Mouse (Mus musculus) T-cell, adult 2 months (primary cell): Measurements from ENCODE around the gene Als2cr12.
"Not testable (repeated sequence)": the region's sequence is repeated elsewhere in the genome, so short reads cannot be mapped to it uniquely, and the experiment has no call there.

Experiments used
- DNase-seq: peaks from one replicate; pipeline ENCODE4 v3.0.0; 2022; ENCODE audit warnings: low spot score

The Als2cr12 gene

DNA sequence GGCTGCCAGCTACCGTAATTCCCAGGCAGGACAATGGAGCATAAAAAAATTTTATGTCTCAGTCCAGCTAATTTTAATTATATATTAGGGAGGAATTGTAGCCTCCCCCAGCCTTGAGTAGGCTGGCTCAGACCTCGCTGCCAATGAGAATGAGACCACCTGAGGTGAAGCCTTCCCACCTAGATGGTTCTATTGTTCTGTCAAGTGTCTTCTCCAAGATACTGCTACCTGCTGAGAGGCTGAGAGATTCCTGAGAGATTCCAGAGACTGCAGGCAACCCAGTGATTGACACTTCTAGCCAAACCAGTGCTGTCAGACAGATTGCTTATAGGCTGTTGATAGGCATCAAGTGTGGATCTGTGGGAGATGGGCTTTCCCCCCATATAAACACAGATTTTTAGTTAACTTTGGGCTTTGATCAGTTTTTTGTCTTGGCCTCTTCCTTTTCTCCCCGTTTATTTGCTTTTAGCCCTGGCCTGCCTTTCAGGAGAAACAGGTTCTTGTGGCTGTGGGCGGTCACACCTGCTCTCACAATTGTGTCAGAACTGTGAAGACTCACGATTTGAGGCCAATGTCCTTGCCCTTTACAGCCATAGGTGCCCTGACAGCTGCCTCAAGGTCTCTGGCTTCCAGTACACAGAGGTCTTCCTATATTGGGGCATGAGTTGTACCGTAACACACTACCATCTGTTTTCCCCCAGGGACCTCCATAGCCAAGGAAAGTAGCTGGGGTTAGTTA lies 5.6 kb downstream of the Als2cr12 start:
- DNase-seq = no peak

DNA sequence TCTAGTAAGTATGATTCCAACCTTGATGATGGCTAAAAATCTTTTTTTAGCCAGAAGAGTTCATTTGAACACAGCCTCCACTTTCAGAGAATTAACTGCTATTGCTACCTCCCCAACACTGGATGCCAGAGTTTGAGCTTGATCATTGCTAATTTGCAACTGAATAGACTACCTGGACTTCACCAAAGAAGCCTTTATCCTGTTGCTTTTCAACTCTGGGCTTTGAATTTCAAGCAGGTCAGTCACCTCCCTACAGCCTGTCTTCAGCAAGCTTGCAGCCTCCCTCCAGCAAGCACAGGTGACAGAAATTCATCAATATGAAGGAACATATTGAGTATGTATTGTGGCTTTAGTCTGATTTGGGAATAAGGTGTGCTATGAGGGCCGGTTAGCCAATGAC lies 6.4 kb downstream of the Als2cr12 start:
- no peak for DNase-seq

DNA sequence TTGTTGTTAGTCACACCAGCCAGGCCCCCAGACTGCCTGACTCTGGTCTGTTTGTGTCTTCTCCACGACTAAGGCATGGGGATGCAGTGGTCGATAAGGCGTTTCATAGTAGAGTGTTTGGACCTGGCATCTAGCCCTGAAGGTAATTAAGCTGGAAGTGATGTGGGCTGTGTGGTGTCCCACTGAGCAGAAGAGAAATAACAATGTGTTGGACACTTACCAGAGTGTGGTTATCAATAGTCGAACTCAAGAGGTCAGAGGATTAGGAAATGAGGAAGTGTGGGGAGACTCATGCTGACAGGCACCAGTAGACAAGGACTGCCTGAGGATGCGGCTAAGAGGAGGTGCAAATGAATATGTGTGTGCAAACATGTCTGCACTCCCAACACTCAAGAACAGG lies 17.4 kb downstream of the Als2cr12 start:
- not testable (repeated sequence) for DNase-seq

DNA sequence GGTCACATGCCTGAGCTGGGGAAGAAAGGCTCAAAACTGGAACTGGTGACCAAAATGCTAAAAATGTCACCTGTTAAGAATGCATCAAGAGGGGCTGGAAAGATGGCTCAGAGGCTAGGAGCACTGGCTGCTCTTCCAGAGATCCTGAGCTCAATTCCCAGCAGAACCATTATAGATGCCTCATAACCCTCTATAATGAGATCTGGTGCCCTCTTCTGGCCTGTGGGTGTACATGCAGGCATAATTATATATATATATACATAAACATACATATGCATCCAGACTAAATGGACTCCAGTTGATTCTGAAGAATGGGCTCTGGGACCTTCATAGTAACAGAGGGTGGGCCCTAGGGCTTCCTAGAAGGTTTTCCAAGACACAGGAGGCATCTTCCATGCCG lies 18.2 kb downstream of the Als2cr12 start:
- DNase-seq = peak; percentile 47

DNA sequence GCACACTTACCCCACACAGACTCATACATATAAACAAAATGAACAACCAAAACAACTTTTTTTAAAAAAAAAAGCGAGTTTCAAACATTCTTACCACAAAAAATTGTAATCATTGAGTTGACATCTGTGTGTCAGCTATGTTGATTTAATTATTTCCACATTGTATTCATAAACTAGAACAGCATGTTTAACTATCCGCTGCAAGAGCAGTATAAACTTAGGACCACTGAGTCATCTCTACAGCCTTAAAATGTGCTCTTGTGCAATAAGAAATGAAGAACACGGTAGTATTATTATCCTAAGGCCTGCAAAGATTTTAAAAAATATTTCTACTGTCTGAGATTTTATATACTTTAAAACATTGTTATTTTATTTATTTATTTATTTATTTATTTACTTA lies 20.8 kb downstream of the Als2cr12 start:
- DNase-seq = no peak

DNA sequence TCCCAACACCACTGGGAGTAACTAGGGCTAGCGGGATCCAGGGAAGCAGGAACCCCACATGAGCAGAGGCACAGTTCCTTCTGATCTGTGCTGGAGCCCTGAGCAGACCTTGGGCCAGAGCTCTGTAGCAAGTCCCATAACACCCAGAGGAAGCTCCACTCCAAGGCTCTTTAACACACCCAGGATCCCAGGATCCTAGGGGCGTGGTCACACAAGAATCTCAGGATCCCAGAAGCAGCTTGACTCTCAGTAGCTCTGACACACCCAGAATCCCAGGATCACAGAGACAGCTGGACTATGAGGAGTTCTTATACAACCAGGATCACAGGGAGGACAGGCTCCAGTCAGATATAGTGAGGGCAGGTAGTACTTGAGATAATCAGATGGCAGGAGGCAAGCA lies 23.7 kb downstream of the Als2cr12 start:
- no peak for DNase-seq

DNA sequence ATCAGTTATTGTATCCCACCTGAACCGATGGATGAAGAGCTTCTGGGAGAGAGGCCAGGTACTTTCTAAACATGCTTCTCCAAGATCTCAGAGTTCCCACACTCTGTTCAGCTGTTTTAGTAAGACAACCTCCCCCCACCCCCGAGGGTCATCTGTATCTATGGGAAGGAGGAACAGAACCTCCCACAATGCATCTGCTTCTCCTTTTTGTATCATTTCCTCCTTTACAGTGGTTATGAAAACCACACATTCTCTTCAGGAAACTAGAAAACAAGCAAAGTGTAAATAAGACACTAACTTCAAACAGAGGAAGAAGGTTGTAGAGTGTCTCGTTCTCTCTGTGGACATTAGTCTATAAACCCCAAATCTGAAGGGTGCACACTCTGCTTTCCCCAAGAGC lies 26.2 kb downstream of the Als2cr12 start:
- not testable (repeated sequence) for DNase-seq

DNA sequence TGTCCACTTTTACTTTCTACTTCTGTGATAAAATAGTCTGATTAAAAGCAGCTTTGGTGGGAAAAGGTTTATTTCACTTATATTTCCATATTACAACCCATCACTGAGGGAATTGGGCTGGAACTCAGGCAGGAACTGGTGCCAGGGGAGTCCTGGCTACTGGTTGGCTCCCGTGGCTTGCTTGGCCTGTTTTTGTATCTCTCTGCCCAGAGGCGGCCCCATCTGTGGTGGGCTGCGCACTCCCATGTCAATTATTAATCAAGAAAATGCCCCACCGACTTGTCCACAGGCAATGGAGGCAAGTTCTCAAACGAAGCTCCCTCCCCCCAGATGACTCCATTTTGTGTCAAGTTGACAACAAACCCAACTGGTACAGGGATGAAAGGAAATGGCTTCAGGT lies 27.6 kb downstream of the Als2cr12 start:
- no peak for DNase-seq

DNA sequence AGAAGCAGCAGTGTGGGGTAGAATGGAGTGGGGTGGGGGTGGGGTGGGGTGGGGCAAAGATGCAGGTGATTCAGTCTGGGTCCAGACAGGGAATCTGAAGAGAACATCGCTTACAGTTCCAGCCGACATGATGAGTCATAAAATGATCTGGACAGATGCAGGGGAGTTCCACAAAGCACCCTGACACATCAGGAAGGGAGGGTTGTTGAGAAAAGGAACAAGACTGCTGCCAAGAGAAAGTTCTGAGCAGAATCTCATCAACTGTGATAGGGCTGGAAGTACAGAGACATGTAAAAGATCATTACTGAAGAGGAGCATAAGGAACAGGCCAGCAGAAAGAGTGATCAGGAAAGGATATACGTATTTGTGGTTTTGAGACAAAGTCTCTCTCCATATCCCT lies 32.4 kb downstream of the Als2cr12 start:
- DNase-seq = not testable (repeated sequence)

DNA sequence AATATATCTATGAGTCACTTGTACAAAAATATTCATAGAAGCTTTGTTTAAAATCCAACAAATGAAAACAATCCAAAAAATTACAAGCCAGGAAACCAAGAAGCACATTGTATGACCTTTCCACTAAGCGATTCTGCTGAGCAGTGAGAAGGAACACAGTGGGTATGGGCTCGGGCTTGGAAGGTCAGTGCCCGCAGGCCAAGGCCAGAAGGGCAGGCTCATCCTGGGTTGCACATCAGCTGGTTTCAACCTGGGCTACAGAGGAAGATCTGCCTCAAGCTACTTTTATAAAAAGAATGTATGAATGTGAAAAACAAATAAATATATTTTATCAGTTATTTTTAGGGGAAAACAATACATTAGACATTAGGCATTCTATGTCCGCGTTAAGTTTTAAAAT lies 33.1 kb downstream of the Als2cr12 start:
- not testable (repeated sequence) for DNase-seq

DNA sequence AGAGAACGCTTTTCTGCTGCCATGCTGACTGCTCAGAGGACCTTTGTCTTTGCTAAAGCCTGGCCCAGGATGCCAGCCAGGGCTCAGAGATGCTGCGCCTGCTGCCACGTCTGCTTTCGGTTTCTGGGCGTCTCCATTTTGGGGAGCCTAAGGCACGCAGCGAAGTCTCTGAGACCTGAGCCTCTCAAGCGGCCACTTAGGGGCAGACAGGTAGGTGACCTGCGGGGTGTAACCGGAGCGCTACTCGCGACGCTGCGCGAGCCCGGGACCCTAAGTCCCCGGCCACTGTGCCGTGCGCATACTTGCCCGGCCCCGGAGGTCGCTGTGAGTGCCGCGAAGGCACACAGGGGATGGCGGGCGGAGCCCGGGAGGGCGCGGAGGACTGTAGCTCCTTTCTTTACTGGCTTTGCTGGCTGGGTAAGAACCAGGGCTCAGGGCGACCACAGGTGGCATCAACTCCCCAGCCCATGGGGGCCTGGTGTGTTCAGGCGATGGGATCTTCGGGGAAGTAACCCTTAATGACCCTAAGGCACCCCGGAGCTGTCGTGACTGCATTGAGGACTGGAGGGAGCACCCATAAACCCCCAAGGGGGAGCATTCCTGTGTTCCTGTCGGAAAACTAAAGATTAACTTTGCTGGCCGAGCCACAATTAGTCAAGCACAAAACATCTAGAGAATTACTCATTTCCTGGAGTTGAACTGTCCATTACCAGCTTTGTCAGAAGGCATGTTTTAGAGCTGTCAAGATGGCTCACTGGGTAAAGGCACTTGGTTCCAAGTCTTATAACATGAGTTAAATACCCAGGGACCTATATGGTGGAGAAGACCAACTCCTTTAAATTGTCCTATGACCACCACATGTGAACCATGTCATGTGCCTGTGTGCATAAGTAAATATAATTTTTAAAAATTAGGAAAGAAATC lies 43.0 kb downstream of the Als2cr12 start:
- peak; percentile 76 for DNase-seq

DNA sequence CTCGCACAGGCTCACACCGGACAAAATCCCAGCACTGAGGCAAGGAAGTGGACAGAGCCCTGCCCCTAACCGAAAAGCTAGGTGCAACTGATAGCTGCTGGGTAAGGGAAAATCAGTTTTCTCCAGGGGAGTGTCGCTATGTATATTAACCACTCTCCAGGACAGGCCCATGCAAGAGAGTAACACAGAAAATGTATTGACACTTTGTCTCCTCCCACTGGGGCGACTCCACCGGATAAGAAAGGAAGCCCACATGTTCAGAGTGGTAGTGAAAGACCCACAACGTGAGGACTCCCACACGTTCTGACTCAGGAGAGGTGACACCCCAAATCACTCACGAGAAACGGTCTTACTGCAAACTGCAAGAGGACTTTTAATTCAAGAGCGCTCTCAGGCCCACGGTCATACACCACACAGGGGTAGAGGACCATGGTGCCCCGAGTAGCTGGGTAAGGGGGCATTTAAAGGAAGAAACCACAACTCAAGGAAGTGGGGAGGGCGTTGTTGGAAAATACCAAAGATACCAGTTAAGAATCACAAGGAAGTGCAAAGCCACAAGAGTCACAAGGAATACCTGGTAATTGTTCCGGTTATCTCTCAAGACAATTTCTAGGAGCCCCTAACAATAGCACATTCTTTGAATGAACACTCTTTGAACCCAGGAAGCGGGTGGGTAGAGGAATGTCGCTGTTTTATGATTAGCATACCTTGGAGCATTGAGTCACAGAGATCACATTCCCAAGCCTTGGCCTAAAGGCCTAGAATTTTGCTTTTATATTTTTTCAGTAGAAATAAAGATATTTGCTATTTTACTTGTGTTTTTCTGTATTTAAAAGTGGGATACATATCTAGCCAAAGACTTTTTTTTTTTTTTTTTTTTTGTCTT lies 44.0 kb downstream of the Als2cr12 start:
- DNase-seq = peak; percentile 53

DNA sequence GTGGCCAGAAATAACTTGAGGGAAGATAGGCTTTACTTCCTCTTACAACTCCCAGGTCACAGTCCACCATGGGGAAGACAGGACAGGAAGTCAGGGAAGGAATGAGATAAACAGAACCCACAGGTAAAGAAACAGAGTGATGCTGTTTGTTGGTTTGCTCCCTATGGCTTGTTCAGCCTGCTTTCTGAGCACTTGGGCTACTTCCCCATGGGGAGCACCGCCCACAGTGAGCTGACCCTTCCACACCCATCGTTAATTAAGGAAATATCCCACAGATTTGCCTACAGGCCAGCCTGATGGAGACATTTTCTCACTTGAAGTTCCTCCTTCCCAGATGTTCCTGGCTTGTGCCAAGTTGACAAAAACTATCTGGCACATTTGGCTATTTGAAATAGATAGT lies 66.9 kb downstream of the Als2cr12 start:
- not testable (repeated sequence) for DNase-seq

DNA sequence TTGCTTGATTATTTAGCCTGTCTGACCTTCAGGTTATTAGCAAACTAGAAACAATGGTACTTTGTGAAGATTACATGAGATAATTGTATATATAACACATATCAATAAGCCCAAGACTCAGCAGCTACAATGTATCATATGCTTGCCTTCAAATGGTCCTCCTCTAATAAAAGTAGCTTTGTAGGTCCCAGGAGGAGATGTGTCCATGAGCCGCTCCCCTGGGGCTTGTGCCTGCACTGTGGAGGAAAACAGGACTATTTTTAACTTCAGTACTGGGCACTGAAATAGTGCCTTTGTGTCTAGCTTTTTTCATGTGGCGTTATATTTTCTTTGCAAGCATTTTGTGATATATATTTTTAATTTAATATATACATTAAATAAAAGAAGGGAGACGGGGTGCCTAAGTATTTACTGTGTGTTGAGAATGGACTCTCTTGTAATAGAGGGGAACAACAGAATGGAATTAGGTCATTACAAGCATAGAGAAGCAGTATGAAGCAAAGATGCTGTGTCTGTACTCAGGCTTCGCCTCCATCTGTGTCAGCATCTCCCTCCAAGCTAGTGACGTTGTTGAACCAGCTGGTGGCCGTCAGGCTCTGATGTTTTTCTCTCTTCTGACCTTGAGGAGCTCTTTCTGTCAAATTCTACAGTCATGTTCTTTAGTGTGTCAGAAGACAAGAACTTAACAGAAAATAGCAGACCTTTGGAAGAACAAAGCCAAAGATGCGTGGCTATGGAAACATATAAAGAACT lies 73.6 kb downstream of the Als2cr12 start:
- no peak for DNase-seq

DNA sequence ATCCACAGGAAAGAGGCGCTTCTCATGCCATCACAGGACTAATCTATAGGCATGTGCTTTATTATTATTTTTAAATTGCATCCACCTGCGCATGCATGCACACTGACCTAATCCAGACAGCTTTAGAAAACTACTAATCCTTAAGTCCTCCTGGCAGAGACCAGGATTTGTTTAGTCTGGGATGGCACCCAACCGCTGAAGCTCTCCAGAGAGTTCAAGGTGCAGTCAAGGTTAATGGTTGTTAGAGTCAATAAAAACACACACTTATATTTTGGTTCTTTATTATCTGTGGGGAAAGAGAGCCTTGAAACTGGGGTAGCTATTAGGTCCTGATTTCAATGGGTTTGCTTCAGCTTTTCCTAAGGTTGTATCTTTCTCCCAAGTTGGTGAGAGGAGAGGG lies 74.5 kb downstream of the Als2cr12 start:
- DNase-seq = no peak

DNA sequence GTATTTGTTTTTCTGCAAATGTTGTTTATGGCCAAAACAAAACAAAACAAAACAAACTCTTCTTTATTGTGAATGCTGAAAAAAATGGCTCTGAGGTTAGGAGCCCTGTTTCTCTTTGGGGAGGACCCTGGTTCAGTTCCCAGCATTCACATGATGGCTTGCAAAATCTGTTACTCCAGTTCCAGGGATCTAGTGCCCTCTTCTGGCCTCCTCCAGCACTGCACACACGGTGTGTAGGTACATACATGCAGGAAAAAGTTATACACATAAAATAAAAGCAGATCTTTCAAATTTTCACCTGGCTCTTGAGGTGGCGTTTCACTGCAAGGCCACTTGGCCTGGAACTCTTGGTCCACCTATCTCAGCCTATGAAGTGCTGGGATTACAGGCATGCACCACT lies 77.0 kb downstream of the Als2cr12 start:
- no peak for DNase-seq

DNA sequence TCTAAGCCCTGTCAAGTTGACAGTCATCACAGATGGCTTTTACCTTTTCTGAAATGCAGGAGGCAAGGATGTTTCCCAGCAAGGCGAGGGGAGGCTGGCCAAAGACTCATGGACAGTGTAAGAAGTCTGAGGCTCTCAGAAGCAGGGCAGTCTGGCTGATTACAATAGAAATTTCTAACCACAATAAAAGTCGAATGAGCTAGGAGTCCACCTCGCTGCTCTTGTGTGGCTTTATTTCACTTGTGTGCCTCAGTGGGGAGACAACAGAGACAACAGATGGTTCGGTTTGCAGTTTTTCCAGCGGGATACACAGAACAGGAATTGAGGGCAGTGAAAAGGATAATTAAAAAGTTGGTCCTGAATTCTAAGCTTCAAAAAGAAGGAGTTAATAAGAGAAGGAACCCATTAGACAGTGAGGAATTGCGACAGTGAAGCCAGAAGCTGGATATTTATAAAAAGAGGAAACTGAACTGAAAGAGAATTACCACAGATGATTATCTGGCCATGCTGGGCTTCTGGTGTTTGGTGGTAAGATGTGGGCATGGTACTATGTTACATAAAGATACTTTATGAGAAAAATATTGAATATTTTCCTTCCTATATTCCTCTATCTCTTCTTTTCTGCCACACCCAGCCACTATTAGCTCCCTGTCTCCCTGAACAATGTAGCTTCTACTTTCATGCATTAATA lies 77.7 kb downstream of the Als2cr12 start:
- no peak for DNase-seq

DNA sequence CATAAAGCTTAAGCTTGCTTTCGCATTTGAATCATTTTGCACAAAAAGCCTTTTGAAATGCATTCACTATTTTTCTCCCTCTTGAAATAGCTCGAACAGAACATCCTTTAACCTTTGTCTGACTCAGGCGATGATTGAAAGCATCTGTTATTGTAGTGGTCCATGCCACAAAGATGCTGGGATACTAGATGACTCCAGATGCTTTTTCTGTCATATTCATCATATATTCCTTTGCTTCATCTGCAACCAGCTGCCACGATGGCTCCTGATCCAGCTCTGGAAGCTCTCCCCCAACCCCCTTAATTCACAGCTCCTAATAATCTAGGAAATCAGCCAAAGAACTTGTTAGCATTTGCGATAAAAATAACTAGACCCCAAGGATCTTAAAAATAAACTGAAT lies 78.7 kb downstream of the Als2cr12 start:
- no peak for DNase-seq

DNA sequence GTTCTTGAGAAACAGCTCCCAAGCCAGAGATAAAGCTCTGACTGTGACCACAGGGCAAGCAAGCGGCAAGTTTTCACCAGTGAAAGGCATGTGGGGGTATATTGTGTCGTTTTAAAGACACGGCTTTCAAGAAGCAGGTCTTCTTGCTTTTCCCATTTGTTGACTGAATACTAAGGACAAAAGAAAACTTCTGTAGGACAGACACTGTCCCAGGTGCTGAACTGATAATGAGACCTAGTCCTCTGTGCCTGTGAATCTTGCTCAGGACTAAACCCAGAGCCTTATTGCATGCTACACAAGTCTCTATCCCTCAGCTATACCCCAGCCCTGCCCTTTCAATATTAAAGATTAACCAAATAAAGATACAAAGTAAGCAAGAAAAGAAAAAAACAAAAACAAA lies 79.6 kb downstream of the Als2cr12 start:
- no peak for DNase-seq

DNA sequence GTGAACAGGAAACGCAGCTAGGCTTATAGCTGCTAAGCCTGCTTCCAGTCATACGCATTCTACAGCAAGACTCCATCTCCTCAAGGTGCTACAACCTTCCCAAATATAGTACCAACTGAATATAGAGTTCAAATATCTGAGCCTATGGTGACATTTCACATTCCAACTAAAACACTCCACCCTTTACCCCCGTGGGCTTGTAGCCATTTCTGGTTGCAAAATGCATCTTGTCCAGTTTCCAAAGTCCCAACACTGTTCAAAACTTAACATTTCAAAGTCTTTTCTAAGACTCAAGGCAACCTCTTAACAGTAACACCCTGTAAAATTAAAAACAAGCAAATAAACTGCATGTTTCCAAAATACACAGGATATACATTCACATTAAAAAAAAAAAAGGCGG lies 80.6 kb downstream of the Als2cr12 start:
- no peak for DNase-seq

DNA sequence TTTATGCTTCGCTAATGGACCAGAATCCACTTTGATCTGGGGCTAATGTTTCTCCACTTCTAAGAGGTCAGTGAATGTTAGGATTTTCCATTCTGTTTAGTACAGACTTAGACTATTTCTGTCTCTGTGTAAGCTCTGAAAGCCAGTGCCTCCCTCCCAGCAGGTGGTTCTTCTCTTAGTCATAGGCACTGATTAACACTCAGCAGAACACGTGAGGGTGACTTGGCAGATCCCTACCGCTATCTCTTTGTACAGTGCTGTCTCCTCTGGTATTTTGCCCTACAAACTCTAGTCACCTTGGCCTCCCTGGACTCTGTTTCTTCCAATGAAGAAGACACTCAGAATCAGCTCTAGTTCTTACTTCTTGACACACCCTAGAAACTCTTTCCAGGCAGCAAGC lies 81.4 kb downstream of the Als2cr12 start:
- no peak for DNase-seq
